Mouse (Mus musculus) forebrain, embryonic 10.5 days (tissue): ENCODE results near the gene Smad3. TPM values are rescaled to one million over a fixed set of nuclear protein-coding genes. Genes with fewer than 3 reads are reported as not detected.
A peak's percentile ranks its signal among the peaks of the same experiment; 100 is the strongest.

Source experiments
- DNase-seq: peaks from one replicate; pipeline ENCODE4 v3.0.0-alpha.2; 2017; ENCODE audit warnings: low spot score; ENCODE audit errors: extremely low spot score
- H3K27ac ChIP-seq: fragments of 300-500 bp; sonication (generic); 2 replicates; pipeline ENCODE4 v1.5.1; 2016; ENCODE audit warnings: mild to moderate bottlenecking
- H3K27me3 ChIP-seq: fragments of 300-500 bp; sonication (generic); 2 replicates; pipeline ENCODE4 v1.6.1; 2016; ENCODE audit warnings: mild to moderate bottlenecking; ENCODE audit not compliant: poor library complexity, severe bottlenecking
- H3K36me3 ChIP-seq: fragments of 300-500 bp; sonication (generic); replicated peaks from 2 replicates; pipeline ENCODE4 v1.6.1; 2016; ENCODE audit warnings: mild to moderate bottlenecking, moderate library complexity
- H3K4me1 ChIP-seq: fragments of 300-500 bp; sonication (generic); 2 replicates; pipeline ENCODE4 v1.6.1; 2016
- H3K4me3 ChIP-seq: fragments of 300-500 bp; sonication (generic); 2 replicates; pipeline ENCODE4 v1.5.1; 2016; ENCODE audit warnings: mild to moderate bottlenecking, moderate library complexity
- H3K9me3 ChIP-seq: fragments of 300-500 bp; sonication (generic); 2 replicates; pipeline ENCODE4 v1.6.1; 2016; ENCODE audit warnings: mild to moderate bottlenecking, moderate library complexity
- WGBS: fragments of 180-500 bp; shearing (Covaris S2); methylation state at CpG from one replicate; pipeline ENCODE4 v1.1.7; 2016; 5-methylcytosine and 5-hydroxymethylcytosine counted together
- polyA plus RNA-seq: library from polyadenylated mRNA; unstranded; fragments of >200 nt; fragmentation: Nextera tagmentation; extraction: Ambion mirVana; gene quantifications from 2 replicates; pipeline ENCODE4 v1.2.1, GENCODE M21; 2016

Smad3 gene
- polyA plus RNA-seq, 1 experiment from 2014 or later = 25.5 TPM

- no peak for DNase-seq
- H3K27ac ChIP-seq = 0 out of 2 replicates have a peak overlapping the region, but pooled peaks have one; percentile 3
- H3K36me3 ChIP-seq = peaks cover 99% of the 10 kb centered on the region
- no peaks in the 10 kb centered on the region for H3K9me3 ChIP-seq
- no peaks in the 10 kb centered on the region for H3K27me3 ChIP-seq
- H3K4me3 ChIP-seq = no peak overlapping the region
- H3K4me1 ChIP-seq = peaks cover 30% of the 10 kb centered on the region
- 89% methylated on average over 9 of the region's 9 CpGs for WGBS
Observed at GRCm38 (mm10) chr9:63658436-63658835, 99.4 kb downstream of the Smad3 start.

- no peak overlapping the region for H3K27ac ChIP-seq
- WGBS = 90% methylated on average over 4 of the region's 4 CpGs
- peaks cover 33% of the 10 kb centered on the region for H3K4me1 ChIP-seq
- no peaks in the 10 kb centered on the region for H3K27me3 ChIP-seq
- peaks cover 99% of the 10 kb centered on the region for H3K36me3 ChIP-seq
- H3K4me3 ChIP-seq = no peak overlapping the region
- no peak for DNase-seq
- no peaks in the 10 kb centered on the region for H3K9me3 ChIP-seq
Observed at GRCm38 (mm10) chr9:63657167-63657566, 100.6 kb downstream of the Smad3 start.

- WGBS = 88% methylated on average over 1 of the region's 1 CpGs
- H3K9me3 ChIP-seq = no peaks in the 10 kb centered on the region
- no peak overlapping the region for H3K4me3 ChIP-seq
- H3K36me3 ChIP-seq = peaks cover 99% of the 10 kb centered on the region
- H3K27ac ChIP-seq = no peak overlapping the region; the same call in 1 of the 2 replicates
- no peak for DNase-seq
- H3K4me1 ChIP-seq = peaks cover 33% of the 10 kb centered on the region
- H3K27me3 ChIP-seq = no peaks in the 10 kb centered on the region
Observed at GRCm38 (mm10) chr9:63655092-63655491, 102.7 kb downstream of the Smad3 start.

GRCm38 (mm10) chr9:63654575-63654974 is 103.2 kb downstream of the Smad3 start:
- Histone ChIP-seq H3K4me3 (no peak overlapping the region), H3K27ac (no peak overlapping the region; the same call in 1 of the 2 replicates), H3K36me3 (peaks cover 99% of the 10 kb centered on the region), H3K27me3 (no peaks in the 10 kb centered on the region), H3K4me1 (peaks cover 33% of the 10 kb centered on the region), H3K9me3 (no peaks in the 10 kb centered on the region)
- 96% methylated on average over 8 of the region's 8 CpGs for WGBS
- no peak for DNase-seq

- H3K36me3 ChIP-seq = peaks cover 99% of the 10 kb centered on the region
- WGBS = 32% methylated on average over 7 of the region's 7 CpGs
- H3K27ac ChIP-seq = peak overlapping the region; percentile 60; the same call in 1 of the 2 replicates
- H3K27me3 ChIP-seq = no peaks in the 10 kb centered on the region
- H3K4me1 ChIP-seq = peaks cover 30% of the 10 kb centered on the region
- no peak overlapping the region for H3K4me3 ChIP-seq
- DNase-seq = peak; percentile 26
- no peaks in the 10 kb centered on the region for H3K9me3 ChIP-seq
Observed at GRCm38 (mm10) chr9:63653666-63654065, 104.1 kb downstream of the Smad3 start.

GRCm38 (mm10) chr9:63651594-63651993 is 106.2 kb downstream of the Smad3 start:
- DNase-seq = no peak
- H3K9me3 ChIP-seq = no peaks in the 10 kb centered on the region
- 95% methylated on average over 11 of the region's 11 CpGs for WGBS
- H3K27me3 ChIP-seq = no peaks in the 10 kb centered on the region
- H3K27ac ChIP-seq = no peak overlapping the region
- no peak overlapping the region for H3K4me3 ChIP-seq
- H3K4me1 ChIP-seq = peaks cover 26% of the 10 kb centered on the region
- peaks cover 100% of the 10 kb centered on the region for H3K36me3 ChIP-seq

- 91% methylated on average over 14 of the region's 14 CpGs for WGBS
- H3K4me1 ChIP-seq = peaks cover 26% of the 10 kb centered on the region
- no peak for DNase-seq
- H3K4me3 ChIP-seq = no peak overlapping the region
- H3K27me3 ChIP-seq = no peaks in the 10 kb centered on the region
- no peaks in the 10 kb centered on the region for H3K9me3 ChIP-seq
- H3K36me3 ChIP-seq = peaks cover 100% of the 10 kb centered on the region
- no peak overlapping the region for H3K27ac ChIP-seq
Observed at GRCm38 (mm10) chr9:63650905-63651304, 106.9 kb downstream of the Smad3 start.

- Histone ChIP-seq H3K36me3 (peaks cover 100% of the 10 kb centered on the region), H3K27ac (no peak overlapping the region), H3K9me3 (no peaks in the 10 kb centered on the region), H3K4me3 (no peak overlapping the region), H3K27me3 (no peaks in the 10 kb centered on the region), H3K4me1 (peaks cover 21% of the 10 kb centered on the region)
- 93% methylated on average over 8 of the region's 8 CpGs for WGBS
- no peak for DNase-seq
Observed at GRCm38 (mm10) chr9:63649841-63650545, 107.8 kb downstream of the Smad3 start.

GRCm38 (mm10) chr9:63648520-63648918 is 109.3 kb downstream of the Smad3 start:
- no peaks in the 10 kb centered on the region for H3K27me3 ChIP-seq
- peaks cover 9% of the 10 kb centered on the region for H3K4me1 ChIP-seq
- no peaks in the 10 kb centered on the region for H3K9me3 ChIP-seq
- H3K4me3 ChIP-seq = no peak overlapping the region
- DNase-seq = no peak
- H3K27ac ChIP-seq = no peak overlapping the region
- 87% methylated on average over 9 of the region's 9 CpGs for WGBS
- peaks cover 100% of the 10 kb centered on the region for H3K36me3 ChIP-seq

GRCm38 (mm10) chr9:63647581-63648519 is 109.9 kb downstream of the Smad3 start:
- Histone ChIP-seq H3K27me3 (no peaks in the 10 kb centered on the region), H3K4me1 (peaks cover 3% of the 10 kb centered on the region), H3K27ac (0 out of 2 replicates have a peak overlapping the region, but pooled peaks have one; percentile 9), H3K36me3 (peaks cover 100% of the 10 kb centered on the region), H3K4me3 (no peak overlapping the region), H3K9me3 (no peaks in the 10 kb centered on the region)
- 85% methylated on average over 9 of the region's 9 CpGs for WGBS
- DNase-seq = no peak

GRCm38 (mm10) chr9:63645084-63645483 is 112.7 kb downstream of the Smad3 start:
- WGBS = 85% methylated on average over 8 of the region's 8 CpGs
- no peaks in the 10 kb centered on the region; the same call in 1 of the 2 replicates for H3K4me1 ChIP-seq
- no peaks in the 10 kb centered on the region for H3K27me3 ChIP-seq
- H3K9me3 ChIP-seq = no peaks in the 10 kb centered on the region
- H3K4me3 ChIP-seq = no peak overlapping the region
- H3K36me3 ChIP-seq = peaks cover 94% of the 10 kb centered on the region
- DNase-seq = no peak
- no peak overlapping the region for H3K27ac ChIP-seq

- H3K36me3 ChIP-seq = peaks cover 94% of the 10 kb centered on the region
- no peak overlapping the region for H3K27ac ChIP-seq
- 96% methylated on average over 6 of the region's 6 CpGs for WGBS
- H3K27me3 ChIP-seq = no peaks in the 10 kb centered on the region
- H3K9me3 ChIP-seq = no peaks in the 10 kb centered on the region
- no peak for DNase-seq
- H3K4me1 ChIP-seq = no peaks in the 10 kb centered on the region; the same call in 1 of the 2 replicates
- no peak overlapping the region for H3K4me3 ChIP-seq
Observed at GRCm38 (mm10) chr9:63644011-63644410, 113.8 kb downstream of the Smad3 start.
